Mouse (Mus musculus) liver, embryonic 16.5 days (tissue): Measurements from ENCODE around the gene Fstl1. TPM values are rescaled to one million over a fixed set of nuclear protein-coding genes. Genes with fewer than 3 reads are reported as not detected.

Source experiments
- ATAC-seq: fragments of 200-750 bp; cut with Nextera tagmentation; 2 replicates; pipeline ENCODE4 v1.8.0; 2017; ENCODE audit warnings: low read depth, mild to moderate bottlenecking, moderate number of reproducible peaks, moderate library complexity
- H3K27ac ChIP-seq: fragments of 300-500 bp; sonication (generic); 2 replicates; pipeline ENCODE4 v1.5.1; 2014; ENCODE audit warnings: mild to moderate bottlenecking, low read length
- H3K27me3 ChIP-seq: fragments of 300-500 bp; sonication (generic); 2 replicates; pipeline ENCODE4 v1.6.1; 2014; ENCODE audit warnings: low read depth, low read length, mixed read lengths; ENCODE audit not compliant: control insufficient read depth, insufficient read depth
- H3K36me3 ChIP-seq: fragments of 300-500 bp; sonication (generic); 2 replicates; pipeline ENCODE4 v1.6.1; 2014; ENCODE audit warnings: mild to moderate bottlenecking; ENCODE audit not compliant: control insufficient read depth, insufficient read depth
- H3K4me1 ChIP-seq: fragments of 300-500 bp; sonication (generic); 2 replicates; pipeline ENCODE4 v1.6.1; 2014; ENCODE audit warnings: low read depth, low read length, mixed read lengths; ENCODE audit not compliant: control insufficient read depth
- H3K4me2 ChIP-seq: fragments of 300-500 bp; sonication (generic); 2 replicates; pipeline ENCODE4 v1.6.1; 2014; ENCODE audit warnings: low read depth, low read length, mixed read lengths
- H3K4me3 ChIP-seq: fragments of 300-500 bp; sonication (generic); 2 replicates; pipeline ENCODE4 v1.5.1; 2014; ENCODE audit warnings: low read depth, mild to moderate bottlenecking, low read length
- H3K9ac ChIP-seq: fragments of 300-500 bp; sonication (generic); 2 replicates; pipeline ENCODE4 v1.6.1; 2014; ENCODE audit warnings: low read depth, low read length
- H3K9me3 ChIP-seq: fragments of 300-500 bp; sonication (generic); replicated peaks from 2 replicates; pipeline ENCODE4 v1.6.1; 2016; ENCODE audit warnings: low read length; ENCODE audit not compliant: control insufficient read depth
- WGBS: fragments of 180-500 bp; shearing (Covaris S2); extraction: QIAGEN DNeasy Blood & Tissue Kit; methylation state at CpG from one replicate; pipeline ENCODE4 v1.1.7; 2014; ENCODE audit not compliant: insufficient replicate concordance; 5-methylcytosine and 5-hydroxymethylcytosine counted together
- polyA plus RNA-seq: library from polyadenylated mRNA; unstranded; fragments of >200 nt; fragmentation: Nextera tagmentation; extraction: Ambion mirVana; gene quantifications from 2 replicates; pipeline ENCODE4 v1.2.1, GENCODE M21; 2015

Fstl1 gene
- polyA plus RNA-seq, 1 experiment from 2014 or later: 21.5 TPM

GRCm38 (mm10) chr16:37854593-37854992 is 77.9 kb downstream of the Fstl1 start:
- H3K27ac ChIP-seq: no peak overlapping the region
- no peak for ATAC-seq

GRCm38 (mm10) chr16:37855583-37855982 is 78.9 kb downstream of the Fstl1 start:
- 56% methylated on average over 8 of the region's 8 CpGs for WGBS
- no peak overlapping the region for H3K9ac ChIP-seq

More at GRCm38 (mm10) chr16:37854593-37854992, 77.9 kb downstream of the Fstl1 start:
- H3K4me2 ChIP-seq: no peak overlapping the region
- no peak overlapping the region for H3K4me3 ChIP-seq
- WGBS: 34% methylated on average over 5 of the region's 5 CpGs
- H3K4me1 ChIP-seq: peaks cover 3% of the 10 kb centered on the region; the same call in 1 of the 2 replicates
- no peaks in the 10 kb centered on the region for H3K9me3 ChIP-seq
- no peaks in the 10 kb centered on the region for H3K36me3 ChIP-seq
- no peaks in the 10 kb centered on the region for H3K27me3 ChIP-seq
- no peak overlapping the region for H3K9ac ChIP-seq

GRCm38 (mm10) chr16:37856327-37856726 is 79.7 kb downstream of the Fstl1 start:
- 38% methylated on average over 3 of the region's 3 CpGs for WGBS
- no peak overlapping the region for H3K9ac ChIP-seq
- H3K9me3 ChIP-seq: no peaks in the 10 kb centered on the region
- H3K27ac ChIP-seq: no peak overlapping the region
- H3K4me2 ChIP-seq: no peak overlapping the region
- ATAC-seq: no peak
- H3K36me3 ChIP-seq: no peaks in the 10 kb centered on the region
- H3K4me3 ChIP-seq: no peak overlapping the region
- H3K4me1 ChIP-seq: peaks cover 3% of the 10 kb centered on the region; the same call in 1 of the 2 replicates
- no peaks in the 10 kb centered on the region for H3K27me3 ChIP-seq

More at GRCm38 (mm10) chr16:37855583-37855982, 78.9 kb downstream of the Fstl1 start:
- H3K27ac ChIP-seq: no peak overlapping the region
- no peak overlapping the region for H3K4me3 ChIP-seq
- ATAC-seq: no peak
- H3K4me2 ChIP-seq: no peak overlapping the region
- peaks cover 3% of the 10 kb centered on the region; the same call in 1 of the 2 replicates for H3K4me1 ChIP-seq
- H3K36me3 ChIP-seq: no peaks in the 10 kb centered on the region
- no peaks in the 10 kb centered on the region for H3K27me3 ChIP-seq
- no peaks in the 10 kb centered on the region for H3K9me3 ChIP-seq

- Histone ChIP-seq H3K9ac (no peak overlapping the region), H3K4me2 (no peak overlapping the region), H3K27ac (no peak overlapping the region), H3K9me3 (no peaks in the 10 kb centered on the region), H3K36me3 (no peaks in the 10 kb centered on the region), H3K4me3 (no peak overlapping the region), H3K27me3 (no peaks in the 10 kb centered on the region), H3K4me1 (peaks cover 3% of the 10 kb centered on the region; the same call in 1 of the 2 replicates)
- WGBS: 63% methylated on average over 8 of the region's 8 CpGs
- no peak for ATAC-seq
Measured at GRCm38 (mm10) chr16:37857495-37857894, 80.8 kb downstream of the Fstl1 start.

- Histone ChIP-seq H3K27ac (no peak overlapping the region), H3K9ac (no peak overlapping the region), H3K36me3 (no peaks in the 10 kb centered on the region), H3K9me3 (no peaks in the 10 kb centered on the region), H3K4me1 (peaks cover 3% of the 10 kb centered on the region; the same call in 1 of the 2 replicates), H3K27me3 (no peaks in the 10 kb centered on the region), H3K4me3 (no peak overlapping the region), H3K4me2 (no peak overlapping the region)
- 63% methylated on average over 7 of the region's 7 CpGs for WGBS
- ATAC-seq: no peak
Measured at GRCm38 (mm10) chr16:37860213-37860612, 83.5 kb downstream of the Fstl1 start.

- H3K4me3 ChIP-seq: no peak within 1 kb of the TSS
- no peak within 1 kb of the TSS for H3K9ac ChIP-seq
- H3K4me1 ChIP-seq: peaks cover 3% of the 10 kb centered on the region; the same call in 1 of the 2 replicates
- no peak within 1 kb of the TSS for H3K4me2 ChIP-seq
- H3K9me3 ChIP-seq: no peaks in the 10 kb centered on the region
- no peak for ATAC-seq
- no peak within 1 kb of the TSS for H3K27ac ChIP-seq
- no peaks in the 10 kb centered on the region for H3K36me3 ChIP-seq
- WGBS: 61% methylated on average over 7 of the region's 7 CpGs
- H3K27me3 ChIP-seq: no peaks in the 10 kb centered on the region
Measured at GRCm38 (mm10) chr16:37861029-37861428, 84.4 kb downstream of the Fstl1 start, which contains the start of gene Gm36028. Gm36028 (minus strand) TSS chr16:37861146.

GRCm38 (mm10) chr16:37863876-37864275 is 87.2 kb downstream of the Fstl1 start:
- Histone ChIP-seq H3K27ac (peak overlapping the region; percentile 64), H3K4me3 (no peak overlapping the region), H3K27me3 (no peaks in the 10 kb centered on the region), H3K4me1 (peaks cover 4% of the 10 kb centered on the region), H3K9me3 (no peaks in the 10 kb centered on the region), H3K9ac (no peak overlapping the region), H3K36me3 (no peaks in the 10 kb centered on the region), H3K4me2 (no peak overlapping the region)
- ATAC-seq: 0 out of 2 replicates have a peak, but pooled peaks have one; percentile 17
- WGBS: 56% methylated on average over 3 of the region's 3 CpGs

- H3K4me1 ChIP-seq: peaks cover 7% of the 10 kb centered on the region
- no peak overlapping the region for H3K4me3 ChIP-seq
- no peak for ATAC-seq
- H3K36me3 ChIP-seq: no peaks in the 10 kb centered on the region
- no peak overlapping the region for H3K9ac ChIP-seq
- H3K27me3 ChIP-seq: no peaks in the 10 kb centered on the region
- H3K9me3 ChIP-seq: no peaks in the 10 kb centered on the region
- 63% methylated on average over 9 of the region's 9 CpGs for WGBS
- no peak overlapping the region for H3K4me2 ChIP-seq
- H3K27ac ChIP-seq: no peak overlapping the region
Measured at GRCm38 (mm10) chr16:37865841-37866240, 89.2 kb downstream of the Fstl1 start.

GRCm38 (mm10) chr16:37867791-37868505 is 91.3 kb downstream of the Fstl1 start, which contains the start of gene Lrrc58:
Lrrc58 (plus strand) TSS chr16:37868389.
- H3K4me2 ChIP-seq: peak within 1 kb of the TSS; percentile 78
- H3K27ac ChIP-seq: peak within 1 kb of the TSS; percentile 88
- no peaks in the 10 kb centered on the region for H3K9me3 ChIP-seq
- H3K27me3 ChIP-seq: no peaks in the 10 kb centered on the region
- 1% methylated on average over 78 of the region's 86 CpGs for WGBS
- peak; percentile 86 for ATAC-seq
- H3K36me3 ChIP-seq: no peaks in the 10 kb centered on the region
- H3K4me1 ChIP-seq: peaks cover 12% of the 10 kb centered on the region
- H3K4me3 ChIP-seq: peak within 1 kb of the TSS; percentile 82
- peak within 1 kb of the TSS; percentile 80 for H3K9ac ChIP-seq
